24 mouse cellular contexts compared by ENCODE assay signal in genomic region chr1:160904047-160904446, GRCm38 (mm10). TPM values are rescaled to one million over a fixed set of nuclear protein-coding genes. Genes with fewer than 3 reads are reported as not detected.
DNase-seq lines count a peak whose midpoint lies in the region; ATAC-seq and TF ChIP-seq lines count a peak whose summit lies in the region.
"Had no signal": no experiment of that assay in that cellular context is flagged by ENCODE, and none has a peak within 500 bp of the region (broad histone marks: within the 10 kb centered on the region; RNA-seq: fewer than 3 reads in every experiment).

No protein-coding gene starts in this region.

- H3K27me3 ChIP-seq in liver, adult 2 months (ENCODE audit: control insufficient read depth, insufficient read depth, low read length): no peaks in the 10 kb centered on the region
- H3K27me3 ChIP-seq in liver, postnatal 0 days (ENCODE audit: insufficient read depth, low read length): no peaks in the 10 kb centered on the region
- H3K27me3 ChIP-seq in heart, embryonic 13.5 days (replicated peaks): no peaks in the 10 kb centered on the region
- H3K27me3 ChIP-seq in hindbrain, embryonic 10.5 days (ENCODE audit: insufficient read depth, poor library complexity, severe bottlenecking): peaks cover 4% of the 10 kb centered on the region; the same call in 1 of the 2 replicates
- H3K27me3 ChIP-seq: forebrain, embryonic 15.5 days; limb, embryonic 13.5 days; liver, embryonic 13.5 days; Patski had no signal

- no peaks in the 10 kb centered on the region for H3K36me3 ChIP-seq in liver, adult 2 months (ENCODE audit: control insufficient read depth, insufficient read depth, low read length)
- H3K36me3 ChIP-seq in liver, postnatal 0 days (replicated peaks; ENCODE audit: insufficient read depth, low read length): 0 out of 2 replicates have a peak, but pooled peaks cover 1% of the 10 kb centered on the region
- H3K36me3 ChIP-seq in heart, embryonic 13.5 days: no peaks in the 10 kb centered on the region
- H3K36me3 ChIP-seq in hindbrain, embryonic 10.5 days: no peaks in the 10 kb centered on the region
- H3K36me3 ChIP-seq: embryonic facial prominence, embryonic 10.5 days; forebrain, embryonic 15.5 days; limb, embryonic 13.5 days; liver, embryonic 13.5 days had no signal

- no peak for TF ChIP-seq POLR2A in liver, adult 2 months (IDR thresholded peaks at IDR 0.05; ENCODE audit: extremely low read depth, insufficient read depth, low read length)

- H3K4me2 ChIP-seq in liver, postnatal 0 days (ENCODE audit: low read depth, low read length): no peak overlapping the region
- no peak overlapping the region for H3K4me2 ChIP-seq in heart, embryonic 13.5 days
- H3K4me2 ChIP-seq: forebrain, embryonic 15.5 days; limb, embryonic 13.5 days; liver, embryonic 13.5 days; lung, embryonic 14.5 days had no signal

- TF ChIP-seq CTCF in liver, adult 2 months (IDR thresholded peaks at IDR 0.05; ENCODE audit: low read depth, low read length): no peak
- no peak for TF ChIP-seq CTCF in liver, postnatal 0 days (IDR thresholded peaks at IDR 0.05; ENCODE audit: low read depth)

- H3K4me3 ChIP-seq in liver, adult 2 months (ENCODE audit: insufficient read depth, low read depth, low read length): no peak overlapping the region
- H3K4me3 ChIP-seq in liver, postnatal 0 days (ENCODE audit: low read depth, low read length): no peak overlapping the region
- no peak overlapping the region for H3K4me3 ChIP-seq in heart, embryonic 13.5 days
- H3K4me3 ChIP-seq in hindbrain, embryonic 10.5 days: no peak overlapping the region
- H3K4me3 ChIP-seq: embryonic facial prominence, embryonic 10.5 days; forebrain, embryonic 15.5 days; limb, embryonic 13.5 days; liver, embryonic 13.5 days; megakaryocyte, embryonic 14.5 days had no signal

- H3K9ac ChIP-seq in liver, adult 2 months (ENCODE audit: low read depth, low read length): no peak overlapping the region
- no peak overlapping the region for H3K9ac ChIP-seq in liver, postnatal 0 days (replicated peaks)
- H3K9ac ChIP-seq in heart, embryonic 13.5 days: no peak overlapping the region
- H3K9ac ChIP-seq: forebrain, embryonic 15.5 days; limb, embryonic 13.5 days; liver, embryonic 13.5 days; lung, embryonic 14.5 days had no signal

- 15% methylated on average over 4 of the region's 4 CpGs for WGBS in liver, adult 2 months
- WGBS in liver, postnatal 0 days (ENCODE audit: insufficient replicate concordance): 29% methylated on average over 4 of the region's 4 CpGs
- WGBS in heart, embryonic 13.5 days: 10% methylated on average over 4 of the region's 4 CpGs
- 60% methylated on average over 4 of the region's 4 CpGs for WGBS in hindbrain, embryonic 10.5 days

- H3K4me1 ChIP-seq in liver, adult 2 months (ENCODE audit: control insufficient read depth, insufficient read depth, low read length): peaks cover 4% of the 10 kb centered on the region; the same call in 1 of the 2 replicates
- H3K4me1 ChIP-seq in liver, postnatal 0 days (ENCODE audit: insufficient read depth): peaks cover 13% of the 10 kb centered on the region
- H3K4me1 ChIP-seq in heart, embryonic 13.5 days: peaks cover 39% of the 10 kb centered on the region
- peaks cover 20% of the 10 kb centered on the region for H3K4me1 ChIP-seq in hindbrain, embryonic 10.5 days (replicated peaks)

- DNase-seq in liver, adult 2 months (ENCODE audit: extremely low read depth, low read depth, low spot score): peak; percentile 89
- DNase-seq in liver, postnatal 0 days: no peak
- DNase-seq in heart, postnatal 36 days: peak; percentile 29 to 36
- no peak for DNase-seq in left cerebral cortex, postnatal 14 days (ENCODE audit: low spot score in 2 of 2)
- DNase-seq in hindbrain, embryonic 10.5 days (ENCODE audit: low spot score): no peak
- DNase-seq in gastrocnemius, postnatal 25 days: no peak
- DNase-seq: cerebellum, adult 11 months; cerebellum, adult 9-11 months; gastrocnemius, postnatal 14 days; kidney, adult 11 months; kidney, postnatal 4 days; liver, embryonic 13.5 days; lung, embryonic 14.5 days; lung, postnatal 36 days; midbrain, embryonic 14.5 days; right cerebral cortex, postnatal 14 days had no signal

- H3K9me3 ChIP-seq in liver, postnatal 0 days (ENCODE audit: low read length): no peaks in the 10 kb centered on the region
- H3K9me3 ChIP-seq in heart, embryonic 13.5 days: no peaks in the 10 kb centered on the region
- no peaks in the 10 kb centered on the region for H3K9me3 ChIP-seq in hindbrain, embryonic 10.5 days
- H3K9me3 ChIP-seq: embryonic facial prominence, embryonic 10.5 days; forebrain, embryonic 15.5 days; limb, embryonic 13.5 days; liver, embryonic 13.5 days; megakaryocyte, embryonic 14.5 days had no signal

- no peak for TF ChIP-seq EP300 in liver, postnatal 0 days (IDR thresholded peaks at IDR 0.05; ENCODE audit: low read depth)

- ATAC-seq in liver, postnatal 0 days: no peak
- ATAC-seq in heart, embryonic 13.5 days (ENCODE audit: extremely low read depth, insufficient number of reproducible peaks, low FRiP score, low TSS enrichment): no peak
- ATAC-seq: forebrain, embryonic 15.5 days; hindbrain, postnatal 0 days; Patski had no signal

- H3K79me2 ChIP-seq in liver, adult 2 months (ENCODE audit: control insufficient read depth, insufficient read depth, low read length): peaks cover 10% of the 10 kb centered on the region; the same call in 1 of the 2 replicates

- intact Hi-C loops in heart, postnatal 36 days (cut with DNase I): no loop called here
- intact Hi-C loops in left cerebral cortex, postnatal 14 days (cut with DNase I): no loop called here

- H3K27ac ChIP-seq in liver, adult 2 months (replicated peaks; ENCODE audit: insufficient read depth, low read depth, low read length): no peak overlapping the region
- no peak overlapping the region for H3K27ac ChIP-seq in liver, postnatal 0 days (ENCODE audit: low read depth)
- H3K27ac ChIP-seq in heart, embryonic 13.5 days (replicated peaks): peak overlapping the region; percentile 37; the same call in 1 of the 2 replicates
- no peak overlapping the region for H3K27ac ChIP-seq in hindbrain, embryonic 10.5 days
- H3K27ac ChIP-seq: embryonic facial prominence, embryonic 10.5 days; forebrain, embryonic 15.5 days; hindbrain, postnatal 0 days; limb, embryonic 13.5 days; liver, embryonic 13.5 days; stomach, postnatal 0 days had no signal

RNA-seq across cellular contexts. Expression of gene Rc3h1, which starts 2.2 kb away (rescaled TPM):
- 13.1 and 14.9 TPM in 2 replicates for total RNA-seq in liver, adult 2 months (2014; rRNA removed)
- 5.9 and 7.7 TPM in 2 replicates for polyA plus RNA-seq in liver, adult 2 months (2012; rRNA removed)
- 2.5 and 2.6 TPM in 2 replicates for polyA plus RNA-seq in liver, postnatal 0 days (2015; fragmentation: Nextera tagmentation; extraction: Ambion mirVana)
- polyA plus RNA-seq in heart, embryonic 13.5 days (2015; fragmentation: Nextera tagmentation; extraction: Ambion mirVana): 5.3 and 5.8 TPM in 2 replicates
- 10 to 100 TPM; 45.6 to 51.6 TPM for total RNA-seq in heart, postnatal 36 days (2021)
- 10 to 100 TPM; 38.3 to 41.8 TPM for total RNA-seq in left cerebral cortex, postnatal 14 days (2021)
- 8.2 and 8.5 TPM in 2 replicates for polyA plus RNA-seq in hindbrain, embryonic 10.5 days (2016; fragmentation: Nextera tagmentation; extraction: Ambion mirVana)
- total RNA-seq in gastrocnemius, postnatal 25 days (2021): 10 to 100 TPM; 22.5 to 30.0 TPM

Comparison
In these comparisons a context has a peak if more than half of its experiments do, and no peak if none do; other contexts are left out.
1. DNase-seq: peak in liver, adult 2 months (single experiment) and heart, postnatal 36 days (2 of 2); none in liver, postnatal 0 days (single experiment), left cerebral cortex, postnatal 14 days (0 of 2), hindbrain, embryonic 10.5 days (single experiment) and gastrocnemius, postnatal 25 days (single experiment).